Mouse (Mus musculus): ENCODE results near the gene Plxna3.

DNA sequence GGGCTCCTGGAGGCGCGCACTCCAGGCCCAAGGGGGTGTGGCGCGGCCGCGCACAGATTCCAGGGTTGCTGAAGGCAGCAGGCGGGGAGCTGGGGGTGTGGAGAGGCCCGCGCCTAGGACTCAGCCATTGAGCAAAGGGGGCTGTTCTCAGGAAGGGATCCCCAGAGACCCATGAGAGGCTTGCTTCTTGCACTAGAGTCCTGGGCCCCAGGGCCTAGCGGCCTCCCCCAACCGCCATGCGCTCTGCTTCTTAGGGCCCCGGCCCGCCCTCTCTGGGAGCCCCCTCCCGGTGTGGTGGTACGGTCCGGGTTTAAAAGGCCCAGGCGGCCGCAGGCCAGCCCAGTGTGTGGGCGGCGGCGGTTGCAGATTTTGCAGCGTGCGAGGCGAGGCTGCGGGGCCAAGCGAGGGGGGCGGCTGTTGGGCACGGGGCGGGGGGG is at the start of gene Plxna3:
- TF ChIP-seq FOSL1 (IDR thresholded peaks at IDR 0.05; ENCODE audit: insufficient read depth, low read length, poor library complexity, severe bottlenecking) (no peak), MYOG (IDR thresholded peaks at IDR 0.05; ENCODE audit: control insufficient read depth, extremely low read depth, insufficient read length) (no peak), CTCF (IDR thresholded peaks at IDR 0.05; ENCODE audit: control insufficient read depth, insufficient read depth, insufficient read length) (no peak), MAX (IDR thresholded peaks at IDR 0.05) (peak; percentile 25), CEBPB (IDR thresholded peaks at IDR 0.05; ENCODE audit: low read depth) (no peak), USF1 (IDR thresholded peaks at IDR 0.05; ENCODE audit: low read depth) (no peak), MYOD1 (IDR thresholded peaks at IDR 0.05; ENCODE audit: control insufficient read depth, insufficient read length, low read depth) (no peak)
